Mouse (Mus musculus): ENCODE measurements around the gene Fabp7.

The Fabp7 gene

DNA sequence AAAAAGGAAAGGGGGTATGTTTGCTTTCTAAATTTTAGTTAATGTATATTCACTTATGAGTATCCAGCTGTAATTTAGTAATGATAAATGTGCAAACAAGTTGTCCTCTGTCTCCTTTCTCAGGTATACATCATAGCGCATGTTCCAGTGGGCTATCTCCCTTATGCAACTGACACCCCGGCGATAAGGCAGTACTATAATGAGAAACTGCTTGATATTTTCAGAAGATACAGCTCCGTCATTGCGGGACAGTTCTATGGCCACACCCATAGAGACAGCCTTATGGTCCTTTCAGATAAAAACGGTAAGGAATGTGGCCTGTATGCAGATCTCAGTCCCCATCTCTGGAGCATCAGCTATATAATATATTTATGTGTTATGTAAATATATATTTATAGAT, 23.1 kb downstream of the Fabp7 start:
- no peak for DNase-seq

DNA sequence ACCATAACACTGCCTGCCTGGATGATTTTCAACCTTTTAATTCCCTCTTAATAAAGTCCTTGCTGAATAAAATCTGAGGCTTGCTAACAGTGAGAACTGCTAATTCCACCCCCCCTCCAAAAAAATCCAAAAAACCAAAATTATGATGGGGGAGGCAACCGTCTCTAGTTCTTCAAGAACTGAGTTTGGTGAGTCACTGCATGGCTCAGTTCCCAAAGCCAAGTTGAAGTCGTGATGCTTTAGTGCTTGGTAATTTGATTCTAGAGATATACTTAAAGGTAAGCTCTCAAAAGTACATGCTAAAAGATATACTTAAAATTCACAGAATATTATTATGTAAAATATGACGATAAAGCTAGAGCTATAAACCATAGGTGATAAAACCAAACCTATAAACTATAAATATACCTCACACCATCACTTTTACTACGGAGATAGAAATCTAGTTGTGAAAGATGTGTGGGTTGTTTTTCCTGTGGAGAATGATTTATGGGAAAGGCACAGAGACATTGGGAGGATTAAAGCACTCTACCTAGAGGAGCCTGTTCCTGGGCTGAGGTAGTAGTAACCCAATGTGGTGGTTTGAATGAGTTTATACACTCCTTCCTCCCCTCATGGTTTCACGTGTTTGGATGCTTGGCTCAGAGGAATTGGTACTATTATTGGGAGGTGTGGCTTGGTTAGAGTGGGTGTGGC, 27.6 kb downstream of the Fabp7 start:
- DNase-seq, result no peak

DNA sequence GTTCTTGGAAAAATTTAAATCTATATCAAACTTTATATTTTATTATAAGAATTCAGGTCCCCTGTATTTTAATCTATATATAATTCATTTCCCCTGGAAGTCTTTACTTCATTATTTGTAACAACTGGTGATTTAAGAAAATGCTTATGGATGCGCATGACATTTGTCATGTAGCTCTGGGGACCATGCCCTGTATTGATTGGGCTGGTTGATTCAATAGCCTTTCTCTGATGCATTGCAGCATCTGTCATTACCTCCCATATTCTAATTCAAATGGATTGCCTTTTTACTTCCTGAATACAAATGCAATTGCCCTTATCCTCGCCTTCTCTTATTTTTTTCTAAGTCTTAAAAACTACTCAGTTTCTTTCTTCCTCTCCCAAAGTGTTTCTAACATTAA, 29.6 kb downstream of the Fabp7 start:
- DNase-seq, result no peak

DNA sequence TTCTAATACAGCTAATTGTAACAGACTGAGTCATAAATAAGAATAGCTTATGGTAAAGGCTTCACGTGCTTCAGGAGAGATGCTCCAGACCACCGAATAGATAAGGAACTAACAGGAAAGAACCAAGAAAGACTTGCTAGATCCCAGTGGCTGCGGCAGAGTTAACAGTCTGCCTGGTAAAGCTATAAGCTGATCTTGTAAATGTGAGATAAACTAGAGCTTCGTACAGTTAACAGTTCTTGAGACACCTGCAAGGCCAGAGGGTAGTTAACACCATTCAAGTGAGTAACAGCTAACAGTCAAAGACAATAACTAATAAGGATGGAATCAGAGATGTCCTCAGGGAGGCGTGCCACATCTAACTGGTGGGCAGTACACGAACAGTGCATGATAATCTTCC, 31.2 kb downstream of the Fabp7 start:
- no peak for DNase-seq

DNA sequence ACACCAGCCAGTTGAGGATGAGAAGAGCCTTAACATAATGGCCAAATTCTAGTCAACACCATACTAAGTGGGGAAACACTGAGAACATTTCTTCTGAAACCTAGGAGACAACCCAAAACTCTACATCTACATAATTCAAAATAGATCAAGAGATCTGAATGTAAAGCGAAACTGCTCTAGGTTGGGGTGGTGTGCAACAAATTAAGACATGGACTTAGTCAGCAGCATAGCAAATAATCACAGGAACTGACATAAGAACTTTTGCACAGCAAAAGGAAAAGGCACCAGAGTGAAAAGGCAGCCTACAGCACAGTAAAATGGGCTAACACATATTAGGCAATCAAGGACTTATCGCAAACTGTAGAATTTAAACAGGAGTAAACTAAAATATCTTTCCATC, 34.5 kb downstream of the Fabp7 start:
- DNase-seq, result no peak

DNA sequence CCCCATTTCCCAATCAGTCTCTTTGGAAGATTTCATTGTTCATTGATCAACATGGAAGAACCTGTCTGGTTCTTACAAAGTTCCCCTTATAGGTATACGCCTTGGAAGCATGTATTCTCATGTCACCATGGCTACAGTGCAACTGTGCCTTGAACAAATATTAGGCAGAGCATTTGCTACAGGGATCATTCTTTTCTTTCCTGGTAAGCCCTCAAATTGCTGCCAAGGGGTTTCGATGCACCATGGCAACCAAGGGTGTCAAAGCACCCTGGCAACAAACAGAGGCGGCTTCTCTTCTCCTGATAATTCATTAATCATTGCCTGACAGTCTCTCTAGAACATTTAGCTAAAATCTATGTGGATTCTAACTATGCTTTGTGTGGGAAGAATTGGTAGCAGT, 37.8 kb downstream of the Fabp7 start:
- no peak for DNase-seq

DNA sequence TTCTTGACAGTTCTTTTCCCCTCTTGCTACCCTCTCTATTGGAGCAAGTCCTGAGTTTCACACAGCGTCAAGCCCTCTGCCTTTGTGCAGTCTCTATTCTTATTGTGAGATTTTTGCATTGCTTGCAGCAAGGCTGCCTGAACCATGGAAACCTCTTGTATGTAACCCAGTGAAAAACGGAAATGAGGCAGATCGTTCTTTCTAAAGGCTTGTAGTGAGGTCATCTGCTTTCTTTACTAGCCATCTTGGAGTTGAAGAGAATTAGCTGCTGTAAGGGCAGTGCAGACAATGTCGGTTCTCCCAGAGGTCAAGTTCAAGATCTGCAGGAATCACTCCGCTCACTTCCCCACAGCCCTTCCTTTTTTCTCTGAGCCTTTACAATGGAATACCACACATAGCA, 44.0 kb downstream of the Fabp7 start:
- DNase-seq, result no peak

DNA sequence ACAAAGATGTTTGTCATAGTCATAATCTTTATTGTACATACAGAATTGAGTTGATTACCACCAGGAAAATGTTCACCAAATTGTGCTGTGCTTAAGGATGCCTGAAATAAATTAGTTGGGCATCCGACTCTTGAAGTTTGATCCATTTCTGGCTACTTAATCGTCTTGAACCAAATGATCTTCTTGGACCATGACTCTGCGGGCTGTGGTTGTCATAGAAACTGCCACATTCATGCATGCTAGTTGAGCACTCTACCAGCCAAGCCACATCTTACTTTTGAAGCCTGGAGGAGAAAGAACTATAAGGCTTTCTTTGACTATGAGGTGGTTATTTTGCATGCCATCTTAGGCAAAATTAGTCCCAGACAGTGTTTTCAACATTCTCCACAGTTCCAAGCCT, 44.9 kb downstream of the Fabp7 start:
- DNase-seq, result no peak

DNA sequence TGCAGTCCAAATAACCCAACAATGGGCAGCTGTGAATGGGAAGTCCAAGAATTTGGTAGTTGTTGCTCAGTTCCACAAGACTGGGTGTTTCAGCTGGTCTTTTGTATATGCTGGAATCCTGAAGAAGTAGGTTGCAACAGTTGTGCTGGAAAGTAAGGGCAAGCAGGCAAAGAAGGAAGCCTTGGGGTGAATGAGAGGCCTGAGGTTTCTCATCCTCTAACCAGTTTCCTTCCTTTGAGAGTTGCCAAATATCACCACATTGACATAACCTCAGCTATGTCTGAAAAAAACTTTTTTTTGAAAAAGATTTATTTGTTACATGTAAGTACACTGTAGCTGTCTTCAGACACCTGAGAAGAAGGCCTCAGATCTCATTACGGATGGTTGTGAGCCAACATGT, 50.4 kb downstream of the Fabp7 start:
- no peak for DNase-seq

DNA sequence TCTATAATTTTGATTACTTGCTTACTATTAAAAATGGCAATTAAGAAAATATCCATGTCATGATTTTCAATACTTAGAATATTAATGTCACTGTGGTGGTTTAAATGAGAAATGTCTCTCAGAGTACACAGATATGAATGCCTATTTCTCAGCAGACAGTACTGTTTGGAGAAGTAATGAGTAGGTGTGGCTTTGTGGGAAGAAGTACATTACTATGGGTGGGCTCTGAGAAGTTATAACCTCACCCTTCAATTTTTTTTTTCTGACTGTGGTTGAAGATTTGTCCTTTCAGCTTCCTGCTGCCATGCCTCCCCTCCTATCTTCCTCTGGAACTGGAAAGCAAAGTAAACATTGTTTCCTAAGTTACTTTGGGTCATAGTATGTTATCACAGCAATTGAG, 51.3 kb downstream of the Fabp7 start:
- no peak for DNase-seq

Measured in kidney, adult 9 months (tissue).